Mouse (Mus musculus) C2C12 (cell line): ENCODE measurements at regions not wholly inside any gene's neighbourhood (a gene's known extent, or its start where the extent isn't known, plus 50 kb on each side); places are given as distances from the start of the nearest gene placed in this dataset.

Experiments
- CTCF ChIP-seq: IDR thresholded peaks from one replicate; pipeline ENCODE4 v1.5.1; 2011; ENCODE audit not compliant: control insufficient read depth, insufficient read depth, insufficient read length
- FOSL1 ChIP-seq: IDR thresholded peaks from one replicate; pipeline ENCODE4 v1.8.0; 2011; ENCODE audit warnings: mild to moderate bottlenecking, low read length; ENCODE audit not compliant: poor library complexity, insufficient read depth, severe bottlenecking
- MAX ChIP-seq: IDR thresholded peaks from one replicate; pipeline ENCODE4 v1.6.1; 2011; ENCODE audit warnings: mild to moderate bottlenecking, control low read depth

DNA sequence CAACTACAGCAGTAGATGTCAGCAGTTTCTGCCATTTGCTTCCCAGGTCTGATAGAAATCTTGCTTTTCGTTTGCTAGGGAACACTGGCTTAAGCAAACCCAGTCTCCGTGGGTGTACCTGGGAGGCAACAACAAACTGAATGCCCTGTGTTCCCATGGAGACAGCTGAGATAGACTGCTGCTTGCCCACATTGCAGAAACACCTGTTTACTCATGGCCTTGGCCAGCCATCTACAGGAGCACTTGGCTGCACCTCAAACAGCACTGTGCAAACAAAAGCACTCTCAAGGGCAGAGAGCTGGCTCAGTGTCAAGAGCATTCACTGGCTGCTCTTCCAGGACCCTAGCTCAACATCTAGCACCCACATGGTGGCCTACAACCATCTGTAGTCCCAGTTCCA is 135.5 kb downstream of the Psmg1 start:
- TF ChIP-seq CTCF = no peak
- no peak for TF ChIP-seq FOSL1
- no peak for TF ChIP-seq MAX
